Mouse (Mus musculus) embryonic facial prominence, embryonic 12.5 days (tissue): ENCODE measurements at regions not wholly inside any gene's neighbourhood (a gene's known extent, or its start where the extent isn't known, plus 50 kb on each side); places are given as distances from the start of the nearest gene placed in this dataset.

Experiments used
- ATAC-seq: fragments of 200-750 bp; cut with Nextera tagmentation; 2 replicates; pipeline ENCODE4 v1.8.0; 2017; ENCODE audit not compliant: insufficient number of reproducible peaks, insufficient read depth, low FRiP score, low TSS enrichment
- H3K27ac ChIP-seq: fragments of 300-500 bp; sonication (generic); 2 replicates; pipeline ENCODE4 v1.5.1; 2016; ENCODE audit warnings: mild to moderate bottlenecking
- H3K27me3 ChIP-seq: fragments of 300-500 bp; sonication (generic); 2 replicates; pipeline ENCODE4 v1.6.1; 2016; ENCODE audit warnings: mild to moderate bottlenecking, moderate library complexity
- H3K36me3 ChIP-seq: fragments of 300-500 bp; sonication (generic); 2 replicates; pipeline ENCODE4 v1.6.1; 2016; ENCODE audit warnings: mild to moderate bottlenecking
- H3K4me1 ChIP-seq: fragments of 300-500 bp; sonication (generic); 2 replicates; pipeline ENCODE4 v1.6.1; 2016
- H3K4me2 ChIP-seq: fragments of 300-500 bp; sonication (generic); replicated peaks from 2 replicates; pipeline ENCODE4 v1.6.1; 2016; ENCODE audit warnings: mild to moderate bottlenecking, moderate library complexity
- H3K4me3 ChIP-seq: fragments of 300-500 bp; sonication (generic); 2 replicates; pipeline ENCODE4 v1.5.1; 2016; ENCODE audit warnings: mild to moderate bottlenecking
- H3K9ac ChIP-seq: fragments of 300-500 bp; sonication (generic); 2 replicates; pipeline ENCODE4 v1.6.1; 2016; ENCODE audit warnings: mild to moderate bottlenecking, moderate library complexity
- H3K9me3 ChIP-seq: fragments of 300-500 bp; sonication (generic); 2 replicates; pipeline ENCODE4 v1.6.1; 2016; ENCODE audit warnings: mild to moderate bottlenecking, moderate library complexity
- WGBS: fragments of 180-500 bp; shearing (Covaris S2); methylation state at CpG from one replicate; pipeline ENCODE4 v1.1.7; 2016; 5-methylcytosine and 5-hydroxymethylcytosine counted together

DNA sequence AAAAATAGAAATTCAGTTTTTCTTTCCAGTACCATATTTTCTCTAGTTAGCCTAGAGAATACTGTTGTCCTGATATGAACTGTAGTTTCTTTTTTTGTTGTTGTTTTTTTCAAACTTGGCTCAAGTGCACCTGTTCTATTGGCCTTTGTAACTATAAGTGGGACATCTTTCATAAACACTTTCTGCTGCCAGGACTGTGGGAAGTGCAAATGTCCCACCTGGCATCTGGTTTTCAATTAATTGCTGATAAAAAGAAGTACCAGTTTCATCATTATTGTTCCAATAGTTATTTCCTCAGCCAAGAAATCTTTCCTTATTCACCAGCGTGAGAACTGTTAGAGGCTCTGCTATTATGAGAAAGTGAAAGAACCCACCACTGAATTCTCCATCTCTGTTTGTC is 695.0 kb downstream of the Epha4 start:
- Histone ChIP-seq H3K4me3 (no peak overlapping the region), H3K4me2 (no peak overlapping the region), H3K36me3 (no peaks in the 10 kb centered on the region), H3K4me1 (no peaks in the 10 kb centered on the region), H3K9me3 (no peaks in the 10 kb centered on the region), H3K27ac (no peak overlapping the region), H3K27me3 (no peaks in the 10 kb centered on the region), H3K9ac (no peak overlapping the region)
- ATAC-seq, result no peak
- WGBS, result 85% methylated on average over 1 of the region's 1 CpGs

DNA sequence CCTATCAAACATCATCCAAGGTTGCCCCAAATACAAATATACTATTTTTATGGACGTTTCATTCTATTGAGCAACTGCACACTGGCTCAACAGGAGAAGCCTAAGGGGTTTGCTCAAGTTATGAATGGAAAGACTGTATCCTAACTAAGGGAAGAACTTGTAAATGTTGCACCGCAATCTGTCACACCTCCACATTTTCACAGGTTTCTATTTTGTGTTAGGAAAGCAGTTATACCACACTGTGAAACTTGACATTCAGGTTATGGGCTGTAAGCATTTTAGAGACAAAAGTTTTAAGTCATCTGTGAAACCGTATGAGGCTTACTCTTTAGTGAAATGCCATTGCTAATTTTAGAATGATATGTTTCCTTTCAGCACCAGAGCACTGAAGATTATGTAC is 693.3 kb downstream of the Epha4 start:
- H3K4me2 ChIP-seq, result no peak overlapping the region
- H3K4me3 ChIP-seq, result no peak overlapping the region
- no peak for ATAC-seq
- WGBS, result 71% methylated on average over 3 of the region's 3 CpGs
- H3K9ac ChIP-seq, result no peak overlapping the region
- no peaks in the 10 kb centered on the region for H3K27me3 ChIP-seq
- H3K4me1 ChIP-seq, result no peaks in the 10 kb centered on the region
- H3K9me3 ChIP-seq, result no peaks in the 10 kb centered on the region
- H3K36me3 ChIP-seq, result no peaks in the 10 kb centered on the region
- H3K27ac ChIP-seq, result no peak overlapping the region

DNA sequence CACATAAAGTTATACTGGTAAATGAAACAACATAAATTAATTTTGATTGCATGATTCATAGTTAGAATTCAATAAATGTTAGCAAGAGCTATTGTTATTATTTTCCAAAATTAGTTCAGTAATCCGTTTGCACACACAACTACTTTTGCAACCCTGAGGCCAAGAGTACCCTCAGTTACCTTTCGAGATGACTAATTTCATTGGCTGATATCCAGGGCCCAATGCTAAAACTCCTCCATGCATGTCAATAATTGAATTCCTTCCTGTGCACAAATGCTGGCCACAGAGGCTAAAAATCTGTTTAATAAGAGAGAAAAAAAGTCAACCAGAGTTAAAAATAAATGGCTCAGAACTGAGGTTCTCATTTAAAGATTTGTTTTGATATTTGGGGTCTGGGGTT is 685.2 kb downstream of the Epha4 start:
- 75% methylated on average over 2 of the region's 2 CpGs for WGBS

DNA sequence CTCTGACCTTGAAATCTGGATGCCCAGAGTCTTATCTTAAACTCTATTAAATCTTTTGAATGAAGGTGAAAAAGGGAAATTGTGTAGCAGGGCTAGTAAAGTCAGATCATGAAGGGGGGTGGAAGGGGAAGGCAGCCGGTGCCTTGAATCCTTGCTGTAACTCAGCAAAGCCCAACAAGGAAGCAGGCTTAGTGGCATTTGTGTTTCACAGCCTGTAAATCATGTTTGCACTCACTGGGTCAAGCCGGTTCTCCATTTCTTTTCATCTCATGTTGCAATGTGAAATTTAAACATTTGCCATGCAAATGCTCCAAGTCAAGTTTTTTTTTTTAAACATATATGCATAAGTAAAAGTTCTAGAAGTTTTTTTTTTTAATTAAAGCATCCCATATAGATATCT is 682.6 kb downstream of the Epha4 start:
- Histone ChIP-seq H3K27me3 (no peaks in the 10 kb centered on the region), H3K9ac (no peak overlapping the region), H3K27ac (no peak overlapping the region), H3K4me1 (0 out of 2 replicates have a peak, but pooled peaks cover 3% of the 10 kb centered on the region), H3K4me2 (no peak overlapping the region), H3K9me3 (no peaks in the 10 kb centered on the region), H3K36me3 (no peaks in the 10 kb centered on the region), H3K4me3 (no peak overlapping the region)
- no peak for ATAC-seq
- 65% methylated on average over 2 of the region's 2 CpGs for WGBS

More for the DNA sequence above, 685.2 kb downstream of the Epha4 start:
- Histone ChIP-seq H3K9me3 (no peaks in the 10 kb centered on the region), H3K9ac (no peak overlapping the region), H3K27ac (no peak overlapping the region), H3K4me2 (no peak overlapping the region), H3K4me1 (no peaks in the 10 kb centered on the region), H3K4me3 (no peak overlapping the region), H3K36me3 (no peaks in the 10 kb centered on the region), H3K27me3 (no peaks in the 10 kb centered on the region)
- no peak for ATAC-seq

DNA sequence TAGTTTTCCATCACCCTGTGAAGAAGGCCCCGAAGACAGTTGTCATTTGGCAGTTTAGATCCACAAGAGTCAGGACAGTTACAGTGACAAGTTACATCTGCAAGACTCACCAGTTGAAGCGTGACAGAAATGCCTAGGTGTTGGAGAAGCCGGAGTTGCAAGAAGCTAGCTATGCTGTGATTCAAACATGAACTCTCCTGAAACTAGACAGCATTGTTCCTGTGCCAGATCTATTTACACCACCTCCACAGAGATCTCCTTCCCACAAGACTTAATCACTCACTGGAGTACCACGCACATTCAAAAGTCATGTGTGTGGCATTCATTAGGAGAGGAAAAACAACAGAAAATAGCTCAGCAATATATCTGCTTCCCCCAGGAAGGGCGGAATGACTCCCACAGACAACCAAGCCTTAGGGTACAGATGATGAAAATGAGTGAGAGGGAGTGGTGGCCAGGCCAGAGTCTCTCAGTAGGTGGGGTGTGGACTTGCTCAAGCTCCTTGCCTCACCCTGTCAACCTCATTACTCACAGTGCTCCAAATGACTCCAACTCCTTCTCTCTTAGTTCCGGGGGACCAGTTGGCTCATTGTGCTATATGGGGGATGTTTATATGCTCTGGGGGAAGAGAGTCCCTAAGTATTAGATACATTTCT is 679.7 kb downstream of the Epha4 start:
- ATAC-seq, result no peak
- Histone ChIP-seq H3K9me3 (no peaks in the 10 kb centered on the region), H3K4me1 (0 out of 2 replicates have a peak, but pooled peaks cover 3% of the 10 kb centered on the region), H3K4me3 (no peak overlapping the region), H3K9ac (no peak overlapping the region), H3K27ac (no peak overlapping the region), H3K27me3 (no peaks in the 10 kb centered on the region), H3K36me3 (no peaks in the 10 kb centered on the region), H3K4me2 (no peak overlapping the region)
- WGBS, result 83% methylated on average over 6 of the region's 6 CpGs

DNA sequence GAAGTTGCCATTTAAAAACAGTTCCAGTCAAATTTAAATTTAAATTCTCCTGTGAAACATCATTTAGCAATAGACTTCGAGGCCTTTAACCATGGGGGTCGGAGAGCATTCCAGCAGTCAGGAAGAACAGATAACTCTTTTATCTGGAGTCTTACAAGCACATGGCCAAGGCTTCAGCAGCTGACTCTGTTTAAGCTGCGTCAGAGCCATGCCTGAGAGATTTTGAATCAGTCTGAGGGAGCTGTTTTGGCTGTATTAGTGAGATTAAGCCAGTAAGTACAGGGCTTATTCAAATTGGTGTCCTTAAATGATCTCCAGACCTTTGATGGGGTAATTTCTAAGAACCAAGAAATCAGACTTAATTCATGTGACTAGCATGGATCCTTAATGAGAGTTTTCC is 665.5 kb downstream of the Epha4 start:
- 21% methylated on average over 3 of the region's 3 CpGs for WGBS
- Histone ChIP-seq H3K9me3 (no peaks in the 10 kb centered on the region), H3K27ac (no peak overlapping the region), H3K4me2 (no peak overlapping the region), H3K27me3 (no peaks in the 10 kb centered on the region), H3K4me1 (no peaks in the 10 kb centered on the region), H3K4me3 (no peak overlapping the region), H3K9ac (no peak overlapping the region), H3K36me3 (no peaks in the 10 kb centered on the region)
- no peak for ATAC-seq

DNA sequence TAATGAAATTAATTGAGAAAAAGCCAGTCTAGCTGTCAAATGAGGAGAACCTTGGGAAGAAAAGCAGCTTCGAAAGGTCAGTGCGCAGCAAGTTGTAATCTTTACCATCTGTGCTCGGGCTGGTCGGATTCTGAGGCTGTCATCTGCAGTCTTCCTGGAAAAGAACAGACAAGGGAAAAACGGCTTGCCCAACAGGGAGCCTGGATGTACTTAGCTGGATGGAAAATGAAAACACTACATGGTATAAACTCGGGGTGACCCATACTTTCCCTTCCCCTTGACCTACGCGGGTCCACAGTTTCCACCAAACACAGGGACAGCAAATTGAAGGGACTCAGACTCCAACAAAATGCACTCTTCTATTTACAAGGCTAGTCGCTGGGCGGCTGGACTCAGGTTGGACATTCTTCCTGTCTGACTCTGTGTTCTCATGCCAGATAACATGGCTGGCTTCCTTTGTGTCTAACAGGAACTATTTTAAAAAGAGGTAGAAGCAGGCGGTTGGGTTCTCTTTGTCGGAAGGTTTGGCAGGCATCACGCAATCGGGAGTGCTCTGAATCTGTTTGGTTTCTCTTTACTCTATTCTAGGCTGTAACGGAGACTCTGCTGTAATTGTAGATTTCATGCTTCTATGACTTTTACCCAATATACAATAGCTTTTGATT is 648.5 kb downstream of the Epha4 start:
- Histone ChIP-seq H3K27me3 (no peaks in the 10 kb centered on the region), H3K4me3 (peak overlapping the region; percentile 20; the same call in 1 of the 2 replicates), H3K9me3 (no peaks in the 10 kb centered on the region), H3K4me1 (peaks cover 2% of the 10 kb centered on the region; the same call in 1 of the 2 replicates), H3K9ac (no peak overlapping the region), H3K27ac (peak overlapping the region; percentile 37; the same call in 1 of the 2 replicates), H3K4me2 (peak overlapping the region; percentile 47), H3K36me3 (no peaks in the 10 kb centered on the region)
- no peak for ATAC-seq
- 28% methylated on average over 15 of the region's 15 CpGs for WGBS

DNA sequence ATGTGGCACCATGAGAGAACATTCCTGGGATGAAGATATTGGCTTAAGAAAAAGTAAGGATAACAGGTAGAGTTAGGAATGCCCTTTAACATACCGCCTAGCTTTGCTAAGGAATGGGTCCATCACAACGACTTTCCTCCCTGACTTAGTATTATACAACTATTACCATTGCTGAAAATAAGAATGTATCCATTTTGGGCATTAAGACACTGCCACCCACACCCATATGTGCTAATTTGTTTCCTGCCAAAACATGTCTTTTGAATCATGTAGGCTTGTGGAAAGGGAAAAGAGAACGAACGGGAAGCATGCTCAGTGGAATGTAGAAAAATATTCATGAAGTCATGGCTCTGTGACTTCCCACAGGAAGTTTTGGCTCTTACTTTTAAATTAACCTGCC is 641.7 kb downstream of the Epha4 start:
- no peaks in the 10 kb centered on the region; the same call in 1 of the 2 replicates for H3K4me1 ChIP-seq
- no peaks in the 10 kb centered on the region for H3K27me3 ChIP-seq
- no peaks in the 10 kb centered on the region for H3K9me3 ChIP-seq
- H3K4me3 ChIP-seq, result no peak overlapping the region
- H3K9ac ChIP-seq, result no peak overlapping the region
- no peaks in the 10 kb centered on the region for H3K36me3 ChIP-seq
- no peak overlapping the region for H3K4me2 ChIP-seq
- no peak for ATAC-seq
- no peak overlapping the region for H3K27ac ChIP-seq
- 76% methylated on average over 4 of the region's 4 CpGs for WGBS

DNA sequence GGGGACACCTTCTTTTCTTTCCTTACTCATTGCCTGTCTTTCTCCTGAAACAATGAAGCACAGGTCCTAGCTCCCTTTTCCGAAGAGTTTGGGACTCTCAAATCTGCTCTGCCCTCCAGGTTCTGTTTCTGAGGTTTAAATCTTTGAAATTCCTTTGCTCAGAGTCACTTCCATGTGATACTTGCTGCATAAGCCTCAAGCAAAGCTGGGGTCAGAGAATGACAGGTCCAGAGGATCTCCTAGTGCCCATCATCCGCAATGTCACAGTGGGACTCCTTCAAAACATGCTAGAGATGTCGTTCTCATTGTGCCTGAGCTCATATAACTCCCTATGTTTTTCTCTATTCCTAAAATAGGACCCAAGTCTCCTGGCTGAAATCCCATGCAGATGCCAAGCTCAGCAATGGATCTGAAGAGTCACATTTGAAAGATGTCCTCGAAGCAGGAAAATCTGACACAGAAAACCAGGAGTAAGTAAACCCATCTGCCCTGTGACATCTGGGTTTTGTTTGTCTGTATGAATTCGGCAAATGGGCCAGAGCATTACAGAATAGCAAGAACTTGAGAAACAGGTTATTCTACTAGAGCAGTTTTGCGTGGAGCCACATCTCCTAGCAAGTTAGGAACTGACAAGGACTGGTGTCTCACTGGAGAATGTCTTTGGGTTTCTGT is 634.6 kb downstream of the Epha4 start:
- Histone ChIP-seq H3K36me3 (no peaks in the 10 kb centered on the region), H3K4me1 (0 out of 2 replicates have a peak, but pooled peaks cover 7% of the 10 kb centered on the region), H3K27ac (no peak overlapping the region), H3K9ac (no peak overlapping the region), H3K4me3 (no peak overlapping the region), H3K27me3 (no peaks in the 10 kb centered on the region), H3K4me2 (no peak overlapping the region), H3K9me3 (no peaks in the 10 kb centered on the region)
- WGBS, result 40% methylated on average over 6 of the region's 6 CpGs
- ATAC-seq, result no peak

DNA sequence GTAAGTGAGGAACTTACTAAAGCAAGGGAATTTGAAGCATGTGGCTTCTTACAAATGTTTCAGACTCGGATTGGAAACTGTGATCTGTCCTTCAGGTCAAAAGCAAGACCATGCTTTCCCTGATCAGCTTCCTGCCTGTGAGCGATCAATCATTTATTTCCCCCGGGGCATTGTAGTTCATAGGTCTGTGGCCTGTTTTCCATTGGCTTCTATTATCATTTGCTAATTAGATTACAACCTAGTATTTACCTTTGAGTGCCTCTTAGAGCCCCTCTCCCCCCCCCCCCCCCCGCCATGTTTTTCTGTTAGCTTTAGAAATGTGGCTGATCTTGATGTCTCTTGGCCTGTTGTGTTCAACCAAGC is 634.1 kb downstream of the Epha4 start:
- H3K4me3 ChIP-seq, result no peak overlapping the region
- no peak overlapping the region for H3K27ac ChIP-seq
- no peak for ATAC-seq
- H3K36me3 ChIP-seq, result no peaks in the 10 kb centered on the region
- H3K27me3 ChIP-seq, result no peaks in the 10 kb centered on the region
- 22% methylated on average over 4 of the region's 4 CpGs for WGBS
- H3K4me2 ChIP-seq, result no peak overlapping the region
- H3K9ac ChIP-seq, result no peak overlapping the region
- 0 out of 2 replicates have a peak, but pooled peaks cover 7% of the 10 kb centered on the region for H3K4me1 ChIP-seq
- no peaks in the 10 kb centered on the region for H3K9me3 ChIP-seq

DNA sequence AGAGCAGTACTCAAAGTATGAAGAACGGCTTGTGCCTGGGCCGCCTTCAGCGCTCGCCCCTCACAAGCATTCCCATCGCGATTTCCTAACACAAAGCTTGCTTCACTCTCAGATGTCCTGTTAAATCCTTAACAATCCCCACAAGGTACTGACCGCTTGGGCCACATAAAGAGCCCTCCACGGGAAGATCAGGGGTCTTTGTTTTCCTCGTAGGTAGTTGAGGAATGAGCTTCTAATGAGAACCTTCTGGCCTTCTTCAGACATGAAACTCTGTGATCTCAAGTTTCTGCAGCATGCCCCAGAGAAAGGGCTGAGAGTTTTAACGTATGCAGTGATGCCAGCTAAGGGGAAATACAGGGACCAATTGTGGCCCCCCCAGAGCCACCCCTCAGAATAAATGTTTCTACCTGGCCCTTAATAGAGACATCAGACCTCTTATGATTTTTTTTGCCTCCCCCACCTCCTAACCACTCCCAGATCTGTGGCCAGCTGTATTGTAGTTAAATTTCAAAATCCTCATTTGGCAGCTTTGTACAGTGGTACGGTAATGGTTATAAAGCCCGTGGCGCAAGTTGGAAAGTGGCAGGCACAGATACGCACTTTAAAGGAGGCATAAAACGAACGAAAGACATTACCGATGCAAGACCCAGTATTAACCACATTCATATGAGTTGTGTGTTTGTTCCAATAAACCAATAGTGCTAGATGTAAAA is 618.6 kb downstream of the Epha4 start:
- Histone ChIP-seq H3K4me2 (peak overlapping the region; percentile 13; the same call in 1 of the 2 replicates), H3K4me1 (peaks cover 22% of the 10 kb centered on the region), H3K27ac (peak overlapping the region; percentile 73), H3K36me3 (no peaks in the 10 kb centered on the region), H3K9ac (no peak overlapping the region), H3K4me3 (no peak overlapping the region), H3K27me3 (no peaks in the 10 kb centered on the region), H3K9me3 (no peaks in the 10 kb centered on the region)
- WGBS, result 26% methylated on average over 17 of the region's 17 CpGs
- ATAC-seq, result no peak
